Mouse (Mus musculus): ENCODE data around the gene Tspan9.

GRCm38 (mm10) chr6:128022207-128022606, 121.2 kb downstream of the Tspan9 start:
- no peak for TF ChIP-seq CTCF (conservative IDR thresholded peaks at IDR 0.05; ENCODE audit: insufficient read depth, insufficient read length, low read depth, low read length)
- TF ChIP-seq POLR2A (IDR thresholded peaks at IDR 0.05; ENCODE audit: low read depth, low read length), result no peak

Measured in kidney, adult 2 months (tissue).